Mouse (Mus musculus): ENCODE results near the gene Specc1l.

DNA sequence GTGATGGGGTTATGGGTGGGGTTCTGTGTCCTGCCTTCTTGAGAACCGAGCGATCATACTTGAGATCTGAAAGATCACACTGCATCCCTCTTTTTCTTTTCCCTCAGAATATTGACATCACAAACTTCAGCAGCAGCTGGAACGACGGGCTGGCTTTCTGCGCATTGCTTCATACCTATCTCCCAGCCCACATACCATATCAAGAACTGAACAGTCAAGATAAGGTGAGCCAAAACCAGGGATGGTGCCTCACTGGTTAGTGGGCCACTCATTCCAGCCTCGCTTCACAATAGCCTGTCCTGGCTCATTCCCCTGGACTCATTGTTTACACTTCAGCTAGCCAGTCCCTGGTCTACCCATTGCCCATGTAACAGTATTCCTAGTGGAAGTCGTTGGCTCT lies 95.3 kb downstream of the Specc1l start:
- TF ChIP-seq CTCF (IDR thresholded peaks at IDR 0.05; ENCODE audit: low read depth) (no peak), EP300 (optimal IDR thresholded peaks at IDR 0.05) (no peak)
